In genomic region chrX:85919034-85919433, GRCm38 (mm10) we compare ENCODE assay signal across 9 mouse cellular contexts. TPM values are rescaled to one million over a fixed set of nuclear protein-coding genes. Genes with fewer than 3 reads are reported as not detected.
DNase-seq lines count a peak whose midpoint lies in the region; ATAC-seq and TF ChIP-seq lines count a peak whose summit lies in the region.
"Had no signal": no experiment of that assay in that cellular context is flagged by ENCODE, and none has a peak within 500 bp of the region (broad histone marks: within the 10 kb centered on the region; RNA-seq: fewer than 3 reads in every experiment).

No protein-coding gene starts in this region.

- H3K9ac ChIP-seq in liver, adult 2 months (ENCODE audit: low read depth, low read length) = no peak overlapping the region
- H3K9ac ChIP-seq in liver, embryonic 11.5 days (ENCODE audit: low read depth, low read length) = no peak overlapping the region
- H3K9ac ChIP-seq in forebrain, embryonic 16.5 days (replicated peaks; ENCODE audit: low read depth, low read length) = no peak overlapping the region
- H3K9ac ChIP-seq: midbrain, embryonic 12.5 days had no signal

- peak; percentile 37 for TF ChIP-seq CTCF in liver, adult 2 months (IDR thresholded peaks at IDR 0.05; ENCODE audit: low read depth, low read length)

- H3K79me2 ChIP-seq in liver, adult 2 months (ENCODE audit: control insufficient read depth, insufficient read depth, low read length) = no peaks in the 10 kb centered on the region

- peak overlapping the region; percentile 35; the same call in 1 of the 2 replicates for H3K4me3 ChIP-seq in liver, adult 2 months (ENCODE audit: insufficient read depth, low read depth, low read length)
- no peak overlapping the region for H3K4me3 ChIP-seq in liver, embryonic 11.5 days (ENCODE audit: low read depth, low read length)
- peak overlapping the region; percentile 22; the same call in 1 of the 2 replicates for H3K4me3 ChIP-seq in brown adipose tissue, adult 24 weeks (ENCODE audit: insufficient read depth, low read depth, low read length)
- peak overlapping the region; percentile 86 for H3K4me3 ChIP-seq in megakaryocyte, embryonic 14.5 days (replicated peaks)
- H3K4me3 ChIP-seq in forebrain, embryonic 16.5 days (replicated peaks; ENCODE audit: low read length) = no peak overlapping the region
- H3K4me3 ChIP-seq: midbrain, embryonic 12.5 days had no signal

- no peaks in the 10 kb centered on the region for H3K27me3 ChIP-seq in liver, adult 2 months (ENCODE audit: control insufficient read depth, insufficient read depth, low read length)
- no peaks in the 10 kb centered on the region for H3K27me3 ChIP-seq in liver, embryonic 11.5 days (replicated peaks; ENCODE audit: control insufficient read depth, insufficient read depth, low read length)
- peaks cover under 1% of the 10 kb centered on the region for H3K27me3 ChIP-seq in megakaryocyte, embryonic 14.5 days (replicated peaks)
- H3K27me3 ChIP-seq in forebrain, embryonic 16.5 days (replicated peaks; ENCODE audit: control insufficient read depth, insufficient read depth, low read length) = no peaks in the 10 kb centered on the region
- H3K27me3 ChIP-seq: midbrain, embryonic 12.5 days had no signal

- ATAC-seq in liver, embryonic 11.5 days (replicated peaks; ENCODE audit: low FRiP score) = no peak
- ATAC-seq in inflammation-experienced regulatory T-cells, adult 6 months = peak; percentile 89
- no peak for ATAC-seq in forebrain, embryonic 16.5 days

- no peaks in the 10 kb centered on the region for H3K9me3 ChIP-seq in liver, embryonic 11.5 days (ENCODE audit: control insufficient read depth, low read length)
- H3K9me3 ChIP-seq in megakaryocyte, embryonic 14.5 days = no peaks in the 10 kb centered on the region
- no peaks in the 10 kb centered on the region for H3K9me3 ChIP-seq in forebrain, embryonic 16.5 days (ENCODE audit: control insufficient read depth, low read length)
- H3K9me3 ChIP-seq: midbrain, embryonic 12.5 days had no signal

- no peak overlapping the region for H3K27ac ChIP-seq in liver, adult 2 months (replicated peaks; ENCODE audit: insufficient read depth, low read depth, low read length)
- H3K27ac ChIP-seq in liver, embryonic 11.5 days (ENCODE audit: low read depth, low read length) = no peak overlapping the region
- no peak overlapping the region for H3K27ac ChIP-seq in brown adipose tissue, adult 24 weeks (replicated peaks; ENCODE audit: low read depth, low read length)
- H3K27ac ChIP-seq in forebrain, embryonic 16.5 days (ENCODE audit: low read length) = no peak overlapping the region
- H3K27ac ChIP-seq: midbrain, embryonic 12.5 days had no signal

- peak; percentile 26 to 40 for DNase-seq in cerebellum, postnatal 10 days
- no peak for DNase-seq in cerebellum, adult 11-12 months
- DNase-seq in liver, adult 2 months (ENCODE audit: extremely low read depth, low read depth, low spot score) = peak; percentile 41
- no peak for DNase-seq in liver, embryonic 11.5 days (ENCODE audit: low spot score)

- TF ChIP-seq POLR2A in liver, adult 2 months (IDR thresholded peaks at IDR 0.05; ENCODE audit: extremely low read depth, insufficient read depth, low read length) = no peak

- no peaks in the 10 kb centered on the region for H3K36me3 ChIP-seq in liver, adult 2 months (ENCODE audit: control insufficient read depth, insufficient read depth, low read length)
- no peaks in the 10 kb centered on the region for H3K36me3 ChIP-seq in liver, embryonic 11.5 days (ENCODE audit: control insufficient read depth, insufficient read depth, low read length)
- H3K36me3 ChIP-seq in megakaryocyte, embryonic 14.5 days (replicated peaks; ENCODE audit: low read length) = no peaks in the 10 kb centered on the region
- H3K36me3 ChIP-seq in forebrain, embryonic 16.5 days (ENCODE audit: control insufficient read depth, insufficient read depth) = no peaks in the 10 kb centered on the region
- H3K36me3 ChIP-seq: midbrain, embryonic 12.5 days had no signal

- no peaks in the 10 kb centered on the region for H3K4me1 ChIP-seq in liver, adult 2 months (ENCODE audit: control insufficient read depth, insufficient read depth, low read length)
- H3K4me1 ChIP-seq in liver, embryonic 11.5 days (replicated peaks; ENCODE audit: control insufficient read depth, insufficient read depth, low read length) = no peaks in the 10 kb centered on the region
- no peaks in the 10 kb centered on the region for H3K4me1 ChIP-seq in brown adipose tissue, adult 24 weeks (ENCODE audit: control insufficient read depth, insufficient read depth, insufficient read length, low read length)
- H3K4me1 ChIP-seq in megakaryocyte, embryonic 14.5 days = no peaks in the 10 kb centered on the region
- no peaks in the 10 kb centered on the region for H3K4me1 ChIP-seq in forebrain, embryonic 16.5 days (replicated peaks; ENCODE audit: control insufficient read depth, insufficient read depth, low read length)
- H3K4me1 ChIP-seq: midbrain, embryonic 12.5 days had no signal

- 42% methylated on average over 3 of the region's 3 CpGs for WGBS in liver, adult 2 months
- WGBS in liver, embryonic 11.5 days = 31% methylated on average over 3 of the region's 3 CpGs
- 16% methylated on average over 3 of the region's 3 CpGs for WGBS in forebrain, embryonic 16.5 days

- no peak overlapping the region for H3K4me2 ChIP-seq in liver, embryonic 11.5 days
- H3K4me2 ChIP-seq in forebrain, embryonic 16.5 days (ENCODE audit: low read length) = no peak overlapping the region
- H3K4me2 ChIP-seq: midbrain, embryonic 12.5 days had no signal

RNA-seq across cellular contexts. Expression of gene 5430427O19Rik, which starts 48.9 kb away (rescaled TPM):
- 0.27 and 0.28 TPM in 2 replicates for total RNA-seq in liver, adult 2 months (2014; rRNA removed)
- not detected in 2 replicates for polyA plus RNA-seq in liver, adult 2 months (2012; rRNA removed)
- 0.23 and 0.31 TPM in 2 replicates for polyA plus RNA-seq in liver, embryonic 11.5 days (2014; fragmentation: Nextera tagmentation; extraction: Ambion mirVana)
- not detected in 2 replicates for polyA plus RNA-seq in brown adipose tissue, adult 24 weeks (2012; ENCODE audit: insufficient read depth, insufficient read length, missing spikeins)
- polyA plus RNA-seq in inflammation-experienced regulatory T-cells, adult 6 months (2017; shearing (Covaris generic)) = 1 to 10 TPM; 1.9 to 6.7 (median 2.7) TPM
- 0.21 and 0.87 TPM in 2 replicates for polyA plus RNA-seq in megakaryocyte, embryonic 14.5 days (2012; ENCODE audit: insufficient read depth, low replicate concordance)
- polyA plus RNA-seq in forebrain, embryonic 16.5 days (2015; fragmentation: Nextera tagmentation; extraction: Ambion mirVana) = 0.09 TPM in 1 of 2 replicates, not detected in the other
- polyA plus RNA-seq: midbrain, embryonic 12.5 days had no signal

Comparison
In these comparisons a context has a peak if more than half of its experiments do, and no peak if none do; other contexts are left out.
1. DNase-seq: peak in cerebellum, postnatal 10 days (2 of 2) and liver, adult 2 months (single experiment); none in cerebellum, adult 11-12 months (single experiment) and liver, embryonic 11.5 days (single experiment).
2. H3K4me3 ChIP-seq: peak in liver, adult 2 months (single experiment), brown adipose tissue, adult 24 weeks (single experiment) and megakaryocyte, embryonic 14.5 days (single experiment); none in liver, embryonic 11.5 days (single experiment) and forebrain, embryonic 16.5 days (single experiment).